Mouse (Mus musculus) lung, postnatal 0 days (tissue): ENCODE results near the gene Fsd2. TPM values are rescaled to one million over a fixed set of nuclear protein-coding genes. Genes with fewer than 3 reads are reported as not detected.

ENCODE experiments used
- ATAC-seq: fragments of 200-750 bp; cut with Nextera tagmentation; 2 replicates; pipeline ENCODE4 v1.8.0; 2017; ENCODE audit warnings: moderate library complexity
- DNase-seq: peaks from one replicate; pipeline ENCODE4 v3.0.0-alpha.2; 2016; ENCODE audit warnings: low spot score
- H3K27ac ChIP-seq: fragments of 300-500 bp; sonication (generic); 2 replicates; pipeline ENCODE4 v1.5.1; 2014; ENCODE audit warnings: antibody characterized with exemption, mild to moderate bottlenecking, low read length, mixed read lengths
- H3K27me3 ChIP-seq: fragments of 300-500 bp; sonication (generic); replicated peaks from 2 replicates; pipeline ENCODE4 v1.6.1; 2014; ENCODE audit warnings: low read length, mixed read lengths; ENCODE audit not compliant: insufficient read depth
- H3K36me3 ChIP-seq: fragments of 300-500 bp; sonication (generic); 2 replicates; pipeline ENCODE4 v1.6.1; 2014; ENCODE audit warnings: low read length, mixed read lengths; ENCODE audit not compliant: insufficient read depth
- H3K4me1 ChIP-seq: fragments of 300-500 bp; sonication (generic); 2 replicates; pipeline ENCODE4 v1.6.1; 2014; ENCODE audit warnings: antibody characterized with exemption, low read depth, low read length, mixed read lengths; ENCODE audit not compliant: insufficient read depth
- H3K4me2 ChIP-seq: fragments of 300-500 bp; sonication (generic); replicated peaks from 2 replicates; pipeline ENCODE4 v1.6.1; 2014; ENCODE audit warnings: low read depth, mild to moderate bottlenecking, low read length, moderate library complexity, mixed read lengths
- H3K4me3 ChIP-seq: fragments of 300-500 bp; sonication (generic); 2 replicates; pipeline ENCODE4 v1.5.1; 2014; ENCODE audit warnings: low read depth, low read length
- H3K9ac ChIP-seq: fragments of 300-500 bp; sonication (generic); replicated peaks from 2 replicates; pipeline ENCODE4 v1.6.1; 2014; ENCODE audit warnings: low read depth, mild to moderate bottlenecking
- H3K9me3 ChIP-seq: fragments of 300-500 bp; sonication (generic); 2 replicates; pipeline ENCODE4 v1.6.1; 2016; ENCODE audit warnings: low read length, mixed read lengths
- CTCF ChIP-seq: IDR thresholded peaks from 2 replicates; pipeline ENCODE4 v1.5.1; 2016; ENCODE audit warnings: antibody characterized with exemption, mild to moderate bottlenecking
- EP300 ChIP-seq: IDR thresholded peaks from 2 replicates; pipeline ENCODE4 v1.6.1; 2016; ENCODE audit warnings: antibody characterized with exemption, mild to moderate bottlenecking, control low read depth
- whole genome bisulfite sequencing: fragments of 180-500 bp; shearing (Covaris S2); extraction: QIAGEN DNeasy Blood & Tissue Kit; methylation state at CpG from one replicate; pipeline ENCODE4 v1.1.7; 2014; 5-methylcytosine and 5-hydroxymethylcytosine counted together
- polyA plus RNA-seq: library from polyadenylated mRNA; unstranded; fragments of >200 nt; fragmentation: Nextera tagmentation; extraction: Ambion mirVana; gene quantifications from 2 replicates; pipeline ENCODE4 v1.2.1, GENCODE M21; 2015

Gene Fsd2
- polyA plus RNA-seq, result 1.0 and 1.4 TPM in 2 replicates

DNA sequence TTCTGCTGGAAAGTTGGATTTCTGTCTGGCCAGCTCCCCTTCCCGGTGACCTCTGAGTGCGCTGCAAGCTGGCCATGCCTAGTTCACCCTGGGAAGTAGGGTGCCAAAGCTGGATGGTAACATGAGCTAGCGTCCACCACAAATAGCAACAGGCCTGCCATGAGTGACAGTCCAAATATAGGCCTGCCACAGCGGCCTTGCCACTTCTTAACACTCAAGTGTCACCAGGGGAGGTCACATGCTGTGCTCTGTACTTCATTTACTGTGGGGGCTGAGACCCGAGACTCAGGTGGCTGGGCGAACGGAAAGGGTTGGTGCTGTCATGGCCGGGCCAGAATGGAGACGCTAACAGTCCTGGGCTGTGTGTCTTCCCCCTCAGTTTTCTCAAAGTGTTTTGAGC, at the start of gene Fsd2:
Gene Fsd2 (minus strand): TSS at position 53 of the 400 bp plus-strand sequence.
- ATAC-seq, result no peak
- no peak within 1 kb of the TSS for H3K9ac ChIP-seq
- no peaks in the 10 kb centered on the region for H3K27me3 ChIP-seq
- 60% methylated on average over 9 of the region's 9 CpGs for WGBS
- H3K4me1 ChIP-seq, result no peaks in the 10 kb centered on the region
- DNase-seq, result no peak
- no peaks in the 10 kb centered on the region for H3K36me3 ChIP-seq
- H3K4me2 ChIP-seq, result no peak within 1 kb of the TSS
- no peak within 1 kb of the TSS for H3K4me3 ChIP-seq
- H3K27ac ChIP-seq, result no peak within 1 kb of the TSS
- no peaks in the 10 kb centered on the region for H3K9me3 ChIP-seq
- TF ChIP-seq CTCF (no peak), EP300 (no peak)

DNA sequence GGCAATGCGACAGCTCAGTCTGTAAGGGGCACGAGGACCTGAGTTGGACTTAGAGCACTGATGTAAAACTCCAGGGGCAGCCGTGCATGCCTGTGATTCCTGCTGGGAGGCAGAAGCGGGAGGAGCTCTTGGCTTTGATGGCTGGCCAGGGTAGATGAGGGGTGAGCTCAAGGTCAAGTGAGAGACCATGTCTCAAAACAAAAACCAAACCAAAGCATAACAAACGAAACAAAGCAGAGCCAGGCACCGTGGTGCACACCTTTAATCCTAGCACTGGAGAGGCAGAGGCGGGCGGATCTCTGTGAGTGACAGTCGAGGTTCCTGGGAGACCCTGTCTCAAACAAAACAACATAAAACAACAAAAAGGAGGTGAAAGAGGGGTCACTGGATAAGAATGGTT, 48.3 kb upstream of the Fsd2 start:
- Histone ChIP-seq H3K27me3 (no peaks in the 10 kb centered on the region), H3K4me2 (no peak overlapping the region), H3K27ac (no peak overlapping the region), H3K4me3 (no peak overlapping the region), H3K4me1 (no peaks in the 10 kb centered on the region), H3K9me3 (no peaks in the 10 kb centered on the region), H3K9ac (no peak overlapping the region), H3K36me3 (no peaks in the 10 kb centered on the region)
- DNase-seq (no peak), ATAC-seq (no peak)
- 76% methylated on average over 8 of the region's 9 CpGs for WGBS
- no peak for TF ChIP-seq CTCF
- TF ChIP-seq EP300, result no peak

DNA sequence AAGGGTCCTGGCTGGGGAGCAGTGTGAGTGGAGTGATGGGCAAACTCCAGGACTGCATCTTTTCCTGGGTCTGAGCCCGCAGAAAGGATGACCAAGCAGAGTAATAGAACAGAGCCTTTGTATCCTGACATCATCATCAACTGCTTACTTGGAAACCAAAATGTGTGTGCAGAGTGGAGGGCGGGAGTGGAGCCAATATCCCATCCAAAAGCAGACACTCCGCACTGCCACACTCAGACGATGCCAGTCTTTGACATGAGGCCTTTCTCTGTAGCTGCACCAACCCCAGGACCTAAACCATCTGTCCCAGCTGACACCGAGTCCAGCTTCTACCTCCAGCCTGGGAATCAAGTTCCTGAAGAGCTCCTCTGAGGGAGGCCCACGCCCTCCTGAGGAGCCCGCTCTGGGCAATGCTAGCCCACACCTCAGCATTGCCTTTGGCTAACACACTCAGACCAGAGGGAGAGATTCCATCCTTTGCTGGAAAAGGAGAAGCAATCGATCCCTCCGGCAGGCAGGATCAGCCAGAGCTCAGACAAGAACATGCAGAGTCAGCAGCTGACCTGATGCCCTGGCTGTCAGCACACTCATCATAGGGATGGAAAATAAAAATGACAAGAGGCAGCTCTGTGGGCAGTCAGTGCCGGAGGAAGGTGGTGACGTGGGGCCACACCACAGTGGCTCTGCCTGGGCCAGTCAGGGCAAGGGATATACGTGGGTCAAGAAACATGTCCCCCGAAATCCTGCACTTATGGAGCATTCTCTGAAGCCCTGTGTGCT, 46.3 kb upstream of the Fsd2 start:
- no peak for ATAC-seq
- H3K27ac ChIP-seq, result no peak overlapping the region
- H3K36me3 ChIP-seq, result no peaks in the 10 kb centered on the region

DNA sequence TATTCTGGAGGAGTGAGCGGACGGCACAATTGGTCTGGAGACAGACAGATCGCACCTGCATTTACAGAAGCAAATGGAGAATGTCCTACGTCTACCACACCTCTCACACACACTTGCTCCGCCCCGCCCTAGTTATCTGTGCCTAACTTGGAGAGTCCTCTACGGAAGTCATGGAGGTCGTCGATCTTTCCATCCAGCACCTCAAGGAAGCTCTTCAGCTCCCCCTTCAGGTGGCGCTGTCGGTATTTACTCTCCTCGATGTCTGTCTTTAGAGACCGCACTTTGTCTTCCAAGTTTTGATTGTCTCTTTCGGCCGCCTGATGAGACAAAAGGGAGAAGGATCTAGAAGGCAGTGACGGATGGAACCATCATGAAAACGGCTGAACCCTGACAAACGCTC, 43.4 kb upstream of the Fsd2 start:
- 57% methylated on average over 18 of the region's 18 CpGs for WGBS
- no peaks in the 10 kb centered on the region for H3K36me3 ChIP-seq
- no peaks in the 10 kb centered on the region for H3K9me3 ChIP-seq
- no peak overlapping the region for H3K4me2 ChIP-seq
- no peak for ATAC-seq
- TF ChIP-seq EP300 (no peak), CTCF (peak; percentile 62)
- peak; percentile 54 for DNase-seq
- H3K9ac ChIP-seq, result no peak overlapping the region
- H3K27me3 ChIP-seq, result no peaks in the 10 kb centered on the region
- H3K4me1 ChIP-seq, result no peaks in the 10 kb centered on the region; the same call in 1 of the 2 replicates
- H3K4me3 ChIP-seq, result no peak overlapping the region
- no peak overlapping the region for H3K27ac ChIP-seq

More for the DNA sequence above, 46.3 kb upstream of the Fsd2 start:
- Histone ChIP-seq H3K4me2 (no peak overlapping the region), H3K9me3 (no peaks in the 10 kb centered on the region), H3K27me3 (no peaks in the 10 kb centered on the region), H3K4me1 (no peaks in the 10 kb centered on the region), H3K9ac (no peak overlapping the region), H3K4me3 (no peak overlapping the region)
- no peak for DNase-seq
- no peak for TF ChIP-seq EP300
- no peak for TF ChIP-seq CTCF
- 75% methylated on average over 13 of the region's 13 CpGs for WGBS

DNA sequence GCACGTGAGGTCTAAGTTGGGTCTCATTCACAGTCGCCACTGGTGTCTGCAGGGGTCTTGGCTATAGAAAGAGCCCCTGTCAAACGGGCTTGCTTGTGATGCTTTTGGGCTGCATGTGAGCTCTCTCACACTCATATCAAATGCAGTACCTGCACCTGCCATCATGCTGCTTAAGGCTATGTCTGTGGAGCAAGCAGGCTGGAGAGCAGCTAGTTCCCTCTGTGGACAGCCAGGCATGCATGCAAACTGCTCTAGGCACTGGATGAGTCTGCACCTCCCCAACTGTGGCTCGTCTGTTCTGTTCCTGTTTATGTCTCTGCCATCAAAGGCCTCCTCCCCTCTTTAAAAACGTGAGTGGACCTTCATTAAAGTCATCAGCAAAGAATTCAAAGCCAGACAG, 39.7 kb upstream of the Fsd2 start:
- no peak overlapping the region for H3K9ac ChIP-seq
- WGBS, result 61% methylated on average over 5 of the region's 5 CpGs
- TF ChIP-seq CTCF (no peak), EP300 (no peak)

DNA sequence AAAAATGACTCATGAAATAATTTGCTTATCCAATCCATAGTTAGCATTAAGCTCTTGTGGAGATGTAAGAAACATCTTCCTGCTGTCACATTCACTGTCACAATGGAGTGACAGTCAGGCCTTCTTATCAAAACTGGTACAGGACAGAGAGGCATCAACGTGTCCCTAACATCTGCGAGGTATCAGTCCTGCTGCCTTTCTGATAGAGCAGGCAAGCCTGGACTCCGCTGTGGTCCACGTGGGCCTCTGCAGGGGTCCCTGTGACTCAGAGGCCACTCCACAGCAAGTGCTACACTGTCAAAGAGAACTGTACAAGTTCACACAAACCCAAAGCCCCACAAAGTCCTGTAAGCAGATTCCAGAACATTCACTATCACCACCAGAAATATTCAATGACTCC, 38.7 kb upstream of the Fsd2 start:
- Histone ChIP-seq H3K36me3 (no peaks in the 10 kb centered on the region), H3K27ac (no peak overlapping the region), H3K4me2 (no peak overlapping the region), H3K9me3 (no peaks in the 10 kb centered on the region), H3K27me3 (no peaks in the 10 kb centered on the region), H3K9ac (no peak overlapping the region), H3K4me3 (no peak overlapping the region), H3K4me1 (no peaks in the 10 kb centered on the region; the same call in 1 of the 2 replicates)
- no peak for DNase-seq
- no peak for TF ChIP-seq CTCF
- TF ChIP-seq EP300, result no peak
- no peak for ATAC-seq
- 64% methylated on average over 4 of the region's 4 CpGs for WGBS

More for the DNA sequence above, 39.7 kb upstream of the Fsd2 start:
- no peak for ATAC-seq
- Histone ChIP-seq H3K4me3 (no peak overlapping the region), H3K27ac (no peak overlapping the region), H3K36me3 (no peaks in the 10 kb centered on the region), H3K4me1 (no peaks in the 10 kb centered on the region; the same call in 1 of the 2 replicates), H3K27me3 (no peaks in the 10 kb centered on the region), H3K4me2 (no peak overlapping the region), H3K9me3 (no peaks in the 10 kb centered on the region)
- DNase-seq, result no peak
